Mouse (Mus musculus): ENCODE measurements around the gene Krt33b. TPM values are rescaled to one million over a fixed set of nuclear protein-coding genes. Genes with fewer than 3 reads are reported as not detected.

Gene Krt33b
- polyA plus RNA-seq, 1 experiment from 2014 or later: not detected

DNA sequence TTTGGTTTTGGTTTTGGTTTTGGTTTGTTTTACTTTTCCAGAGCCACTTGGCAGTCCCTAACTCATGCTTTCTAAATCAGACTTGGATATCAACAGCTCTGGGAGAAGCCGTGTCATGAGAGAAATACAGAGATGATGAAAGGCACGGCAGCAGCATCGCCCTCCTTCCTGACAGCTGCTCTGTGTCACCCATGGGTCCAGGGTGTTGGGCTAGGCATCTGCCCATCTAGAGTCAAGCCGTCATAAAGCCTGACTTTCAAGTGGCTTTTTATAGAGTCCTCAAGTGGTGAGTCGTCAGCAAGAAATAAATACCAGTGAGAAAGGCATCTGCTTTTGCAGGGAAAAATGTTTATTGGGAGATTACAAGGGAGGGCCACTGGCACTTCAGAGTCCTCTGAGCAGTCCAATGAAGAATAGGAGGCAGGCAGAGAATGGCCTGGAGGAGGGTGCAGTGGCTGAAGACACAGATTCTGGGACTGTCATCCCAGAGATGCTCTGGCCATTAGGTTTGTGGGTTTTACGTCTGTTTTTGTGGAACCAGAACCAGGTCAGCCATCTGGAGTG lies 16.7 kb upstream of the Krt33b start:
- no peaks in the 10 kb centered on the region for H3K36me3 ChIP-seq (ENCODE audit: control insufficient read depth, insufficient read depth, low read length)
- H3K27me3 ChIP-seq (ENCODE audit: control insufficient read depth, insufficient read depth, low read length): no peaks in the 10 kb centered on the region
- no peaks in the 10 kb centered on the region for H3K4me1 ChIP-seq (ENCODE audit: control insufficient read depth, insufficient read depth, low read length)
- H3K9me3 ChIP-seq (ENCODE audit: control insufficient read depth, low read length): no peaks in the 10 kb centered on the region
- H3K4me3 ChIP-seq (replicated peaks; ENCODE audit: low read depth, low read length): no peak overlapping the region
- H3K4me2 ChIP-seq (ENCODE audit: low read length): no peak overlapping the region
- ATAC-seq (ENCODE audit: low FRiP score, low TSS enrichment) (no peak), DNase-seq (no peak)
- WGBS: 91% methylated on average over 6 of the region's 6 CpGs
- no peak overlapping the region for H3K9ac ChIP-seq (replicated peaks; ENCODE audit: low read length)
- H3K27ac ChIP-seq (replicated peaks; ENCODE audit: low read depth, low read length): no peak overlapping the region

DNA sequence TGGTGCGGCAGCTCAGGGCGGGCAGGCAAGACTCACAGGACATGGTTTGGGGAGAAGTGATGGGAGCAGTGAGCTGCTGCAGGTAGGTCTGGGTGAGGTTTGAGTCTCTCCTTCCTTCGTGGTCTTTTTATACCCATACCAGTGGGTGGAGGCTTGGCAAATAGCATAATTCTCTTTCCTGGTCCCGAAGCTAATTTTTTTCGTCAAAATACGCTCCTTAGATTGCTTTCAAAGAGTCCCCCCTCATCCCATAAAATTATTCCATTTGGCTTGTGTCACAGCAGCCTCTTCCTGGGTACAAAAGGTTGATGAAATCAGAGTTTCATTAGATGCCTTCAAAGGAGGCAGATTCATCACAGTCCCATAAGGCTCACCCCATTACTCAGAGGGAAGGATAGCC lies 11.8 kb upstream of the Krt33b start, which contains the start of gene Krt34:
Krt34 (minus strand) TSS at position 101 of the 400 bp plus-strand sequence.
- Histone ChIP-seq H3K4me3 (replicated peaks; ENCODE audit: low read depth, low read length) (no peak within 1 kb of the TSS), H3K4me2 (ENCODE audit: low read length) (no peak within 1 kb of the TSS), H3K36me3 (ENCODE audit: control insufficient read depth, insufficient read depth, low read length) (no peaks in the 10 kb centered on the region), H3K9me3 (ENCODE audit: control insufficient read depth, low read length) (no peaks in the 10 kb centered on the region), H3K9ac (replicated peaks; ENCODE audit: low read length) (no peak within 1 kb of the TSS), H3K27me3 (ENCODE audit: control insufficient read depth, insufficient read depth, low read length) (no peaks in the 10 kb centered on the region), H3K27ac (replicated peaks; ENCODE audit: low read depth, low read length) (no peak within 1 kb of the TSS), H3K4me1 (ENCODE audit: control insufficient read depth, insufficient read depth, low read length) (no peaks in the 10 kb centered on the region)
- 89% methylated on average over 6 of the region's 6 CpGs for WGBS
- DNase-seq: no peak
- ATAC-seq (ENCODE audit: low FRiP score, low TSS enrichment): no peak

DNA sequence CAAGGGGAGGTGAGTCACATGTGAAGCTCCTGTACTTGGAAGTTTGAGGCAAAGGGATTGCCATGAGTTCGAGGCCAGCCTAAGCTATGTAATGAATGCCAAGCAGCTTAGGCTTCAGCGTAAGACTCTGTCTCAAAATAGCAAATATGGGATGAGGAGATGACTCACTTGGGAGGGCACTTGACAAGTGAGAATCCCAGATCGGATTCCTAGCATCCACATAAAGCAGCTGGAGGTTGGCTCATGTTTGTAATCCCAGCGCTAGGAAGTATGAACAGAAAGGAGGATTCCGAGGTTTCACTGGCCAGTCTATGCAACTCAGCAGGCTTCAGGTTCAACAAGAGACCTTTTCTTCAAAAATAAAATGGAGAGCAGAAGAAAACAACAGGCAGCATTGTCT lies 8.2 kb downstream of the Krt33b start:
- DNase-seq (no peak), ATAC-seq (ENCODE audit: low FRiP score, low TSS enrichment) (no peak)
- Histone ChIP-seq H3K27me3 (ENCODE audit: control insufficient read depth, insufficient read depth, low read length) (no peaks in the 10 kb centered on the region), H3K4me2 (ENCODE audit: low read length) (no peak overlapping the region), H3K4me1 (ENCODE audit: control insufficient read depth, insufficient read depth, low read length) (no peaks in the 10 kb centered on the region), H3K9ac (replicated peaks; ENCODE audit: low read length) (no peak overlapping the region), H3K4me3 (replicated peaks; ENCODE audit: low read depth, low read length) (no peak overlapping the region), H3K9me3 (ENCODE audit: control insufficient read depth, low read length) (no peaks in the 10 kb centered on the region), H3K27ac (replicated peaks; ENCODE audit: low read depth, low read length) (no peak overlapping the region), H3K36me3 (ENCODE audit: control insufficient read depth, insufficient read depth, low read length) (no peaks in the 10 kb centered on the region)
- 81% methylated on average over 5 of the region's 5 CpGs for WGBS

DNA sequence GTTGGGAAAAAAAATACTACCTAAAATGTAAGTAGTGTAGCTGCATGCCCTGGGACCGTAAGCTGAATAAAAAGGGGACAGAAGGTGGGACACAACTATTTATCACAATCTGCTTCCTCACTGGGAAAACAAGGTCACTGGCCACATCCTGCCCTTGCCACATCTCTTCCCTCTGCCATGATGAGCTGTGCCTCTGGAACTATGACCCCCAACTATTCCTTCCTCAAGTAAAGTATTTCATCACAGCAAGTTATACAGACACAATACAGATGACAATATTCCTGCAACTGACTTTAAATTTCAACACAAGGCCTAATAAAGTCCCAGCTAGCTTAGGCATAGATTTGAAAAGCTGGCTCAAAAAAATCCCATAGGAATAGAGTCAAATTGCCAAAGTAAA lies 10.2 kb downstream of the Krt33b start:
- H3K9me3 ChIP-seq (ENCODE audit: control insufficient read depth, low read length): no peaks in the 10 kb centered on the region
- H3K4me1 ChIP-seq (ENCODE audit: control insufficient read depth, insufficient read depth, low read length): no peaks in the 10 kb centered on the region
- no peak overlapping the region for H3K27ac ChIP-seq (replicated peaks; ENCODE audit: low read depth, low read length)
- no peaks in the 10 kb centered on the region for H3K27me3 ChIP-seq (ENCODE audit: control insufficient read depth, insufficient read depth, low read length)
- WGBS: 93% methylated on average over 1 of the region's 1 CpGs
- no peak overlapping the region for H3K4me3 ChIP-seq (replicated peaks; ENCODE audit: low read depth, low read length)
- H3K36me3 ChIP-seq (ENCODE audit: control insufficient read depth, insufficient read depth, low read length): no peaks in the 10 kb centered on the region
- H3K9ac ChIP-seq (replicated peaks; ENCODE audit: low read length): no peak overlapping the region
- ATAC-seq (ENCODE audit: low FRiP score, low TSS enrichment) (no peak), DNase-seq (no peak)
- H3K4me2 ChIP-seq (ENCODE audit: low read length): no peak overlapping the region

DNA sequence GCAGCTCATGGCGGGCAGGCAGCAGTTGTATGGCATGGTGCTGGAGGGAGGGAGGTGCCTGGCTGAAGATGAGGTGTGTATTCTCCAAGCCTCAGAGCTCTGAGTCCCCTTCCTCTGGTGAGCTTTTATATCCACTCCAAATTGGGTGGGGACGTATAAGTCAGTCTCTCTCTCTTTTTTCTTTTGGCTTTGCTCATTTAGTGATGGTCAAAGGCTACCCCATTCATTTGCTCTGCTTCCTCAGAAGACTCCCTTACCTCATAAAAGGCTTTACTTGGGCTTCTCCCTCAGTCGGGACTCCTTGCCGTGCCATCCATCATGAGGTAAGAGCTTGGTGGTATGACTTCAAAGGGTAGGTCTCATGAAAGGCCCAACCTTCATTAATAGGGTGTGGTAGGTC lies 13.6 kb downstream of the Krt33b start, which contains the start of gene Krt33a:
Krt33a (minus strand) TSS at position 101 of the 400 bp plus-strand sequence.
- no peaks in the 10 kb centered on the region for H3K9me3 ChIP-seq (ENCODE audit: control insufficient read depth, low read length)
- H3K4me3 ChIP-seq (replicated peaks; ENCODE audit: low read depth, low read length): no peak within 1 kb of the TSS
- H3K36me3 ChIP-seq (ENCODE audit: control insufficient read depth, insufficient read depth, low read length): no peaks in the 10 kb centered on the region
- DNase-seq (no peak), ATAC-seq (ENCODE audit: low FRiP score, low TSS enrichment) (no peak)
- no peak within 1 kb of the TSS for H3K4me2 ChIP-seq (ENCODE audit: low read length)
- H3K27me3 ChIP-seq (ENCODE audit: control insufficient read depth, insufficient read depth, low read length): no peaks in the 10 kb centered on the region
- no peak within 1 kb of the TSS for H3K9ac ChIP-seq (replicated peaks; ENCODE audit: low read length)
- no peaks in the 10 kb centered on the region for H3K4me1 ChIP-seq (ENCODE audit: control insufficient read depth, insufficient read depth, low read length)
- no peak within 1 kb of the TSS for H3K27ac ChIP-seq (replicated peaks; ENCODE audit: low read depth, low read length)
- 88% methylated on average over 4 of the region's 4 CpGs for WGBS

DNA sequence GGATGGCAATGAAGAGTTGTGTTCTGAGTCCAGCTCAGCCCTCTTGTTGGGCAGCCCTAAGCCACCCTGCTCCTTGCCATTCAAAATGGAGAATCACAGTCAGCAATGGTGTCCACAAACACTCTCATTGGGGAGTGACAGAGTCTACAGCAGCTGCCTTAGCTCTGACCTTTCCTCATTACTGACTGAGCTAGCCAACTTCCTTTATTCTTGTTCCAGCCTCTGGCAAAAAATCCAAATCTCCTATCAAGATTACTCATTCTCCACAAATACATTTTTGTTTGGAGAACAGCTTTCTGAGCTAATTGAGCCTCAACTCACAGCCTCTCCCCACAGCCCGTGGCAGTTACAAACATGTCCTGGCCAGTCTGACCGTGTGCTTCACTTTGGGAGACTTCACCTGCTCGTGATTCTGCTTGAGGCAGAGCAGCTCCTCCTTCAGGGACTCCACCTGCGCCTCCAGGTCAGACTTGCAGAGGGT lies 15.9 kb downstream of the Krt33b start:
- H3K9me3 ChIP-seq (ENCODE audit: control insufficient read depth, low read length): no peaks in the 10 kb centered on the region
- H3K4me1 ChIP-seq (ENCODE audit: control insufficient read depth, insufficient read depth, low read length): no peaks in the 10 kb centered on the region
- no peak for ATAC-seq (ENCODE audit: low FRiP score, low TSS enrichment)
- no peak overlapping the region for H3K9ac ChIP-seq (replicated peaks; ENCODE audit: low read length)
- no peak for DNase-seq
- no peaks in the 10 kb centered on the region for H3K36me3 ChIP-seq (ENCODE audit: control insufficient read depth, insufficient read depth, low read length)
- no peaks in the 10 kb centered on the region for H3K27me3 ChIP-seq (ENCODE audit: control insufficient read depth, insufficient read depth, low read length)
- H3K27ac ChIP-seq (replicated peaks; ENCODE audit: low read depth, low read length): no peak overlapping the region
- WGBS: 70% methylated on average over 4 of the region's 4 CpGs
- no peak overlapping the region for H3K4me3 ChIP-seq (replicated peaks; ENCODE audit: low read depth, low read length)
- no peak overlapping the region for H3K4me2 ChIP-seq (ENCODE audit: low read length)

DNA sequence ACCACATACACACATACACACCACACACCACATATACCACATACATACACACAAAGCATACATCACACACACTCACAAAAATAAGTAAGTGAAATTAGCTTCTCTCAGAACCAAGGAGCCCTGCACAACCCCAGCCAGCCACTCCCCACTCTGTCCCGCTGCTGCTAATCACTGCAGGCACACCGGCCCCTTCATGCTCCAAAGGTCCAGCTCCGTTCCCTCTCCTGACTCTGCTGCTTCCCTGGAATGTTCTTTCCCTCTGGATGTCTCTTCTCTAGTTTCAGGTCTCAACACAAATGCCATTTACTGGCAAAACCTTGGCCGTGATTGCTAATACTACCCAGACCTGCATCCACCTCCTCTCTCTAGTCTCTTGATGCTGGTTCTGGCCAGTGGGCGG lies 19.0 kb downstream of the Krt33b start:
- no peak overlapping the region for H3K4me3 ChIP-seq (replicated peaks; ENCODE audit: low read depth, low read length)
- H3K4me2 ChIP-seq (ENCODE audit: low read length): no peak overlapping the region
- no peaks in the 10 kb centered on the region for H3K4me1 ChIP-seq (ENCODE audit: control insufficient read depth, insufficient read depth, low read length)
- no peaks in the 10 kb centered on the region for H3K36me3 ChIP-seq (ENCODE audit: control insufficient read depth, insufficient read depth, low read length)
- 85% methylated on average over 5 of the region's 5 CpGs for WGBS
- H3K27ac ChIP-seq (replicated peaks; ENCODE audit: low read depth, low read length): no peak overlapping the region
- DNase-seq (no peak), ATAC-seq (ENCODE audit: low FRiP score, low TSS enrichment) (no peak)
- H3K27me3 ChIP-seq (ENCODE audit: control insufficient read depth, insufficient read depth, low read length): no peaks in the 10 kb centered on the region
- H3K9me3 ChIP-seq (ENCODE audit: control insufficient read depth, low read length): no peaks in the 10 kb centered on the region
- H3K9ac ChIP-seq (replicated peaks; ENCODE audit: low read length): no peak overlapping the region

DNA sequence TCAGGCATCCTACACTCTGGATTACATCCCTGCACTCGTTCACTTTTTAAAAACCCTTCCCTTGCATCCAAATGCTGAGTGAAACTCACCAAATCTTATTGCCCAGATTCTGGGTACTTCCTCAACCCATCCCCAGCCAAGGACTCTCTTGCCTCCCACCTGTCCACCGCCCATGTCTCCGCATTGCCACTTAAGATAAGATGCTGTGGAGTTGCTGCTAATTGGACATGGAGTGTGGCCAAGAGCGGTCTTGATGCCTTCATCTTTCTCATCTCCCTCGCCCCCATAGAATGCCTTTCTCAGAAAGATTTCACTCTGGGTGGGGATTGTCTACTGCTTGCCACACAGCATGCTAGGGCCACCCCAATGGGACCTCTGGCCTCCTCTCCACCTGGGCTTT lies 21.3 kb downstream of the Krt33b start:
- DNase-seq (no peak), ATAC-seq (ENCODE audit: low FRiP score, low TSS enrichment) (no peak)
- Histone ChIP-seq H3K4me1 (ENCODE audit: control insufficient read depth, insufficient read depth, low read length) (no peaks in the 10 kb centered on the region), H3K9me3 (ENCODE audit: control insufficient read depth, low read length) (no peaks in the 10 kb centered on the region), H3K4me3 (replicated peaks; ENCODE audit: low read depth, low read length) (no peak overlapping the region), H3K27ac (replicated peaks; ENCODE audit: low read depth, low read length) (no peak overlapping the region), H3K36me3 (ENCODE audit: control insufficient read depth, insufficient read depth, low read length) (no peaks in the 10 kb centered on the region), H3K27me3 (ENCODE audit: control insufficient read depth, insufficient read depth, low read length) (no peaks in the 10 kb centered on the region), H3K4me2 (ENCODE audit: low read length) (no peak overlapping the region), H3K9ac (replicated peaks; ENCODE audit: low read length) (no peak overlapping the region)
- 89% methylated on average over 5 of the region's 5 CpGs for WGBS

DNA sequence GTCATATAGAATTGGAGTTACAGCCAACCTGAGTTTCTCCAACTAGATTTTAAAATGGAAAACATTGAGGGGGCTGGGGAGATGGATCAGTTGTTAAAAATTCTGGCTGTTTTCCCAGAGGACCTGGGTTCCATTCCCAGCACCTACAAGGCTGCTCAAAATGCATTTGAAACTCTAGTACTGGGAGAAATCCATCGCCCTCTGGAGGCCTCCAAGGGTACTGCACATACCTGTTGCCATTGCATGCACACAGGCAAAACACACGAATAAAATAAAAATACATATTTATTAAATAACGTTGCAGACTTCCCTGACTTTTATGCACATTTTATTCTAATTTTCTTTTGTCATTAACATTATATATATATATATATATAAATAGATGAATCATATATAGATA lies 23.0 kb downstream of the Krt33b start:
- no peak overlapping the region for H3K9ac ChIP-seq (replicated peaks; ENCODE audit: low read length)
- no peaks in the 10 kb centered on the region for H3K36me3 ChIP-seq (ENCODE audit: control insufficient read depth, insufficient read depth, low read length)
- no peaks in the 10 kb centered on the region for H3K4me1 ChIP-seq (ENCODE audit: control insufficient read depth, insufficient read depth, low read length)
- no peak for DNase-seq
- H3K27ac ChIP-seq (replicated peaks; ENCODE audit: low read depth, low read length): no peak overlapping the region
- no peak overlapping the region for H3K4me2 ChIP-seq (ENCODE audit: low read length)
- 56% methylated on average over 3 of the region's 3 CpGs for WGBS
- H3K27me3 ChIP-seq (ENCODE audit: control insufficient read depth, insufficient read depth, low read length): no peaks in the 10 kb centered on the region
- no peaks in the 10 kb centered on the region for H3K9me3 ChIP-seq (ENCODE audit: control insufficient read depth, low read length)
- ATAC-seq (ENCODE audit: low FRiP score, low TSS enrichment): no peak
- H3K4me3 ChIP-seq (replicated peaks; ENCODE audit: low read depth, low read length): no peak overlapping the region

All from midbrain, embryonic 14.5 days (tissue).